Mouse (Mus musculus) c-Kit-negative CD71-positive TER-119-positive erythroid progenitor cells, embryonic 14.5 days (primary cell): Measurements from ENCODE around the gene Zfp595.
"Not testable (repeated sequence)": the region's sequence is repeated elsewhere in the genome, so short reads cannot be mapped to it uniquely, and the experiment has no call there.

Experiments used
- DNase-seq: peaks from one replicate; pipeline ENCODE4 v3.0.0-alpha.2; 2013; ENCODE audit warnings: low read depth, low spot score

The Zfp595 gene

GRCm38 (mm10) chr13:67332019-67332724 is at the start of gene Zfp595:
Zfp595 (minus strand) TSS chr13:67332570.
- DNase-seq: peak; percentile 73

GRCm38 (mm10) chr13:67376255-67376654 is 43.9 kb upstream of the Zfp595 start:
- DNase-seq: not testable (repeated sequence)

GRCm38 (mm10) chr13:67375050-67375911 is 42.9 kb upstream of the Zfp595 start, which contains the start of the genes Gm28041 and Zfp456:
Gm28041 (minus strand) TSS chr13:67375733.
Zfp456 (minus strand) TSS chr13:67375810.
- DNase-seq: peak; percentile 57

GRCm38 (mm10) chr13:67360131-67360744 is 27.9 kb upstream of the Zfp595 start, which contains the start of the genes Gm28044 and Zfp953:
Gm28044 (minus strand) TSS chr13:67360536.
Zfp953 (minus strand) TSS chr13:67360605.
- peak; percentile 78 for DNase-seq

- DNase-seq: no peak
Observed at GRCm38 (mm10) chr13:67351854-67352253, 19.5 kb upstream of the Zfp595 start.

GRCm38 (mm10) chr13:67343422-67343821 is 11.1 kb upstream of the Zfp595 start:
- no peak for DNase-seq

GRCm38 (mm10) chr13:67332877-67333276 is 507 bp upstream of the Zfp595 start:
- DNase-seq: no peak

GRCm38 (mm10) chr13:67306718-67307117 is 25.7 kb downstream of the Zfp595 start:
- DNase-seq: no peak

GRCm38 (mm10) chr13:67305822-67306672 is 26.3 kb downstream of the Zfp595 start, which contains the start of gene Zfp457:
Zfp457 (minus strand) TSS chr13:67306485.
- peak; percentile 72 for DNase-seq

GRCm38 (mm10) chr13:67278314-67278713 is 54.1 kb downstream of the Zfp595 start, which contains the start of gene Zfp458:
Zfp458 (minus strand) TSS chr13:67278466.
- DNase-seq: peak; percentile 16

- DNase-seq: not testable (repeated sequence)
Observed at GRCm38 (mm10) chr13:67269383-67270065, 62.8 kb downstream of the Zfp595 start.

- DNase-seq: peak; percentile 50
Observed at GRCm38 (mm10) chr13:67268568-67269369, 63.6 kb downstream of the Zfp595 start.
